Mouse (Mus musculus): Measurements from ENCODE around the gene Wwp2. TPM values are rescaled to one million over a fixed set of nuclear protein-coding genes. Genes with fewer than 3 reads are reported as not detected.

Wwp2 gene
- polyA plus RNA-seq, 1 experiment from 2014 or later: 44.8 TPM

GRCm38 (mm10) chr8:107555231-107555630, 119.1 kb downstream of the Wwp2 start:
- no peak overlapping the region for H3K9ac ChIP-seq (replicated peaks; ENCODE audit: low read length)
- ATAC-seq (ENCODE audit: low FRiP score, low TSS enrichment): no peak
- H3K36me3 ChIP-seq (ENCODE audit: insufficient read depth, low read length): peaks cover 6% of the 10 kb centered on the region; the same call in 1 of the 2 replicates
- no peak overlapping the region for H3K27ac ChIP-seq (ENCODE audit: low read length)
- no peak overlapping the region for H3K4me3 ChIP-seq (ENCODE audit: low read length)
- peaks cover 20% of the 10 kb centered on the region for H3K4me1 ChIP-seq (ENCODE audit: insufficient read depth, low read length)
- H3K27me3 ChIP-seq (ENCODE audit: insufficient read depth, low read length): no peaks in the 10 kb centered on the region
- 95% methylated on average over 10 of the region's 10 CpGs for WGBS
- H3K4me2 ChIP-seq (replicated peaks; ENCODE audit: low read depth, low read length): no peak overlapping the region
- H3K9me3 ChIP-seq (ENCODE audit: low read length): no peaks in the 10 kb centered on the region

GRCm38 (mm10) chr8:107556511-107556936, 120.4 kb downstream of the Wwp2 start:
- Histone ChIP-seq H3K4me1 (ENCODE audit: insufficient read depth, low read length) (peaks cover 29% of the 10 kb centered on the region), H3K9me3 (ENCODE audit: low read length) (no peaks in the 10 kb centered on the region), H3K36me3 (ENCODE audit: insufficient read depth, low read length) (peaks cover 6% of the 10 kb centered on the region; the same call in 1 of the 2 replicates), H3K27ac (ENCODE audit: low read length) (peak overlapping the region; percentile 75), H3K4me2 (replicated peaks; ENCODE audit: low read depth, low read length) (peak overlapping the region; percentile 12; the same call in 1 of the 2 replicates), H3K4me3 (ENCODE audit: low read length) (no peak overlapping the region), H3K9ac (replicated peaks; ENCODE audit: low read length) (no peak overlapping the region), H3K27me3 (ENCODE audit: insufficient read depth, low read length) (no peaks in the 10 kb centered on the region)
- 24% methylated on average over 12 of the region's 12 CpGs for WGBS
- peak; percentile 84 for ATAC-seq (ENCODE audit: low FRiP score, low TSS enrichment)

GRCm38 (mm10) chr8:107560820-107561536, 124.8 kb downstream of the Wwp2 start:
- peaks cover 30% of the 10 kb centered on the region for H3K4me1 ChIP-seq (ENCODE audit: insufficient read depth, low read length)
- H3K9me3 ChIP-seq (ENCODE audit: low read length): no peaks in the 10 kb centered on the region
- no peak overlapping the region for H3K27ac ChIP-seq (ENCODE audit: low read length)
- ATAC-seq (ENCODE audit: low FRiP score, low TSS enrichment): no peak
- peak overlapping the region; percentile 39 for H3K4me2 ChIP-seq (replicated peaks; ENCODE audit: low read depth, low read length)
- WGBS: 29% methylated on average over 16 of the region's 16 CpGs
- peak overlapping the region; percentile 41; the same call in 1 of the 2 replicates for H3K9ac ChIP-seq (replicated peaks; ENCODE audit: low read length)
- no peaks in the 10 kb centered on the region for H3K27me3 ChIP-seq (ENCODE audit: insufficient read depth, low read length)
- H3K36me3 ChIP-seq (ENCODE audit: insufficient read depth, low read length): no peaks in the 10 kb centered on the region
- H3K4me3 ChIP-seq (ENCODE audit: low read length): peak overlapping the region; percentile 16; the same call in 1 of the 2 replicates

DNA sequence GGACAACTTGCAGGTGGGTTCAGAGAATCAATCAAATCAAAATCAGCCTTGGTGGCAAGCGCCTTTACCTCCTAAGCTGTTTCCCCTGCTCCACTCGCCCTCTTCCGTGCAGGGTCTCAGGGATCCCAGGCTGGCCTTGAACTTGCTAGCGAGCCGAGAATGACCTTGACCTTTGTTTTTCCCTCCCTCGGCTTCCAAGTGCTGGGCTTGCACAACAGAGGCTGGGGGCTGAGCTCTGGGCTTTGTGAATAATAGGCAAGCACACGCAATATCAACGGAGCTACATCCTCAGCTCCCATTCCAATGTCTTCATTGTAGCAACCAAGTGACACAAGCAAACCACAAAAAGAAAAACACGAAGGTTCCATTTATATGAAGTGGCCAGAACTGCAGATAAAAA, 126.0 kb downstream of the Wwp2 start:
- peaks cover 19% of the 10 kb centered on the region for H3K4me1 ChIP-seq (ENCODE audit: insufficient read depth, low read length)
- H3K9me3 ChIP-seq (ENCODE audit: low read length): no peaks in the 10 kb centered on the region
- no peak overlapping the region for H3K4me3 ChIP-seq (ENCODE audit: low read length)
- H3K27me3 ChIP-seq (ENCODE audit: insufficient read depth, low read length): no peaks in the 10 kb centered on the region
- no peak overlapping the region for H3K9ac ChIP-seq (replicated peaks; ENCODE audit: low read length)
- no peak overlapping the region for H3K4me2 ChIP-seq (replicated peaks; ENCODE audit: low read depth, low read length)
- 53% methylated on average over 9 of the region's 9 CpGs for WGBS
- no peak overlapping the region for H3K27ac ChIP-seq (ENCODE audit: low read length)
- H3K36me3 ChIP-seq (ENCODE audit: insufficient read depth, low read length): no peaks in the 10 kb centered on the region
- no peak for ATAC-seq (ENCODE audit: low FRiP score, low TSS enrichment)

GRCm38 (mm10) chr8:107571046-107571445, 134.9 kb downstream of the Wwp2 start:
- Histone ChIP-seq H3K9ac (replicated peaks; ENCODE audit: low read length) (no peak overlapping the region), H3K27me3 (ENCODE audit: insufficient read depth, low read length) (no peaks in the 10 kb centered on the region), H3K4me2 (replicated peaks; ENCODE audit: low read depth, low read length) (no peak overlapping the region), H3K36me3 (ENCODE audit: insufficient read depth, low read length) (no peaks in the 10 kb centered on the region), H3K27ac (ENCODE audit: low read length) (no peak overlapping the region), H3K9me3 (ENCODE audit: low read length) (no peaks in the 10 kb centered on the region), H3K4me3 (ENCODE audit: low read length) (no peak overlapping the region), H3K4me1 (ENCODE audit: insufficient read depth, low read length) (no peaks in the 10 kb centered on the region)
- ATAC-seq (ENCODE audit: low FRiP score, low TSS enrichment): no peak
- 84% methylated on average over 2 of the region's 2 CpGs for WGBS

DNA sequence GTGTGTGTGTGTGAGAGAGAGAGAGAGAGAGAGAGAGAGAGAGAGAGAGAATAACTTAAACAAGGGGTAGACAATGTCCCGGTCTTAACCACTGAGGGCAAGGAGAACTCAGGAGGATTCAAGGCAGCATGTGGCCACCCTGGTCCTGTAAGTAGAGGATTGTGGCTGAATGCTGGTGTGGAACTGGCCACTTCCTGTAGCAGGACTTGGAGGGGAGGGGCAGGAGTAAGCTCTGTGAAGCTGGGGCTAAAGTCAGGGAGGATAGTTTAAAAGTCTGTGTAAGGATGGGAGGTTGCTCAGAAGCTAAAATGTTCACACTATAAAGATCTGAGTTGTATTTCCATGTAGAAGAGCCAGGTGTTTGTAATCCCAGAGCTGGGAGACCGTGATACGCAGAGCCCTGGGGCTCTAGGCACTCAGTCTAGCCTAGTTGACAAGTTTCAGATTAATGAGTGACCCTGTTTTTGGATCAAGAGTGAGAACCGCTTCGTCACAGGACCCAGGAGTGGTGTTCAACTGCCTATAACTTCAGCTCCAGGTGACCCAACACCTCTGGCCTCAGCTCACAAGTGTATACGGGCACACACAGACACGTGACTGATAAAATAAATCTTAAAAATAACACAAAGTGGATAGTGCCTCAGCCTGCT, 135.4 kb downstream of the Wwp2 start:
- no peak overlapping the region for H3K4me3 ChIP-seq (ENCODE audit: low read length)
- no peak overlapping the region for H3K27ac ChIP-seq (ENCODE audit: low read length)
- 48% methylated on average over 7 of the region's 7 CpGs for WGBS
- no peaks in the 10 kb centered on the region for H3K27me3 ChIP-seq (ENCODE audit: insufficient read depth, low read length)
- H3K9me3 ChIP-seq (ENCODE audit: low read length): no peaks in the 10 kb centered on the region
- H3K36me3 ChIP-seq (ENCODE audit: insufficient read depth, low read length): no peaks in the 10 kb centered on the region
- no peaks in the 10 kb centered on the region for H3K4me1 ChIP-seq (ENCODE audit: insufficient read depth, low read length)
- no peak overlapping the region for H3K9ac ChIP-seq (replicated peaks; ENCODE audit: low read length)
- peak; percentile 44; the same call in 1 of the 2 replicates for ATAC-seq (ENCODE audit: low FRiP score, low TSS enrichment)
- H3K4me2 ChIP-seq (replicated peaks; ENCODE audit: low read depth, low read length): no peak overlapping the region

DNA sequence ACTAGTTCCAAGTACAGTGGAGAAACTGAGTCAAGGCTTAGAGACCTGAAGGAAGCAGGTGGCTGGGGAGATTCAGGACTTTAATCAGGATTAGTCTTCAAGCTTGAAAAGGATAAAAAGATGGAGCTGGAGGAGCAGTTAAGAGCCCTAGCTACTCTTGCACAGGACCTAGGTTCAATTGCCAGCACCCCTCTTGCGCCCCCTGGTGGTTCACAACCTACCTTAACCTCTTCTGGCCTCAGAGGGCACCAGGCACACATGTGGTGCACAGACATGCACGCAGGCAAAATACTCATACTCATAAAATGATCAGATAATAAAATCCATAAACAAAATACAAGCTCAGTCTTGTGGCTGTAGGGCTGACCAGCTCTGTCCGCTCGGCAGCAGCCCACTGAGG, 136.3 kb downstream of the Wwp2 start:
- H3K4me2 ChIP-seq (replicated peaks; ENCODE audit: low read depth, low read length): no peak overlapping the region
- 57% methylated on average over 4 of the region's 4 CpGs for WGBS
- 0 out of 2 replicates have a peak, but pooled peaks have one; percentile 52 for ATAC-seq (ENCODE audit: low FRiP score, low TSS enrichment)
- no peaks in the 10 kb centered on the region for H3K4me1 ChIP-seq (ENCODE audit: insufficient read depth, low read length)
- no peaks in the 10 kb centered on the region for H3K36me3 ChIP-seq (ENCODE audit: insufficient read depth, low read length)
- no peak overlapping the region for H3K27ac ChIP-seq (ENCODE audit: low read length)
- no peak overlapping the region for H3K4me3 ChIP-seq (ENCODE audit: low read length)
- H3K27me3 ChIP-seq (ENCODE audit: insufficient read depth, low read length): no peaks in the 10 kb centered on the region
- H3K9ac ChIP-seq (replicated peaks; ENCODE audit: low read length): no peak overlapping the region
- no peaks in the 10 kb centered on the region for H3K9me3 ChIP-seq (ENCODE audit: low read length)

DNA sequence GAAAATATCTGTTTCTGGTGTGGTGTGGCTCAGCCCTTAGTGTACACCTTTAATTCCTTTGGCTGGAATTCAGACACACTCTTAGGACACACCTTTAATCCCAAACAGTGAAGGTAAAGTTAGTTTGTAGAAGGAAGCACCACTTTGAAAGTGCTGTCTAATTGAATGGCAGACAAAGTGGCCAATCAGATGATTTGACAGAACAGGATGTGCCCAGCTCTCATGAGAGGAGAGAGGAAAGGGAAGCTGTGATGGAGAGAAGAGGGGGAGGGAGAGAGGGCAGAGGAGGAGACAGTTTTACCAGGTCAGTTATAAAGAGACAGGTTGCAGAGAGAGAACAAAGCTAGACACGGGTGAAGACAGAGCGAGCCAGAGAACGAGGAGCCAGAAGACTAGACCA, 138.6 kb downstream of the Wwp2 start:
- Histone ChIP-seq H3K9ac (replicated peaks; ENCODE audit: low read length) (no peak overlapping the region), H3K36me3 (ENCODE audit: insufficient read depth, low read length) (peaks cover 2% of the 10 kb centered on the region; the same call in 1 of the 2 replicates), H3K27me3 (ENCODE audit: insufficient read depth, low read length) (no peaks in the 10 kb centered on the region), H3K9me3 (ENCODE audit: low read length) (no peaks in the 10 kb centered on the region), H3K4me2 (replicated peaks; ENCODE audit: low read depth, low read length) (no peak overlapping the region), H3K4me3 (ENCODE audit: low read length) (no peak overlapping the region), H3K27ac (ENCODE audit: low read length) (no peak overlapping the region), H3K4me1 (ENCODE audit: insufficient read depth, low read length) (no peaks in the 10 kb centered on the region)
- no peak for ATAC-seq (ENCODE audit: low FRiP score, low TSS enrichment)
- WGBS: 84% methylated on average over 3 of the region's 3 CpGs

DNA sequence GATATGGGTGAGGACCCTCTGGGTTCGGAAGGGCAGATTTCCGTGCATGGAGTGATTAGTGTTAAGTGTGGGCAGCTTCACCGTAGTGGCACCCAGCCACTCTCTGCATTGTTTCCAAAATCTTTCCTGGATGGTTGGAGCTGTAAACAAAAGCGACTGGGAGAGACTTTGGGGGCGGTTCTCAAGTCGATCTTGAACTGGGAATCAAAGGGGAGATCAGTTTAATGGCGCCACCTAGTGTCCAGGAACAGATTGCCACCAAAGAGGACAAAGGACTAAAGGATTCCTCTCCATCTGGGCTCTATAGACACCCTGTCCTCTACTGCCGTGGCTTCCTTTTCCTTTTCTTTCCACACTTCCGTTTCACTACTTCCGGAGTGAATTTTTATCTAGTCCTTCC, 140.5 kb downstream of the Wwp2 start:
- Histone ChIP-seq H3K4me3 (ENCODE audit: low read length) (0 out of 2 replicates have a peak overlapping the region, but pooled peaks have one; percentile 7), H3K9ac (replicated peaks; ENCODE audit: low read length) (peak overlapping the region; percentile 61), H3K9me3 (ENCODE audit: low read length) (no peaks in the 10 kb centered on the region), H3K4me1 (ENCODE audit: insufficient read depth, low read length) (no peaks in the 10 kb centered on the region), H3K27ac (ENCODE audit: low read length) (no peak overlapping the region), H3K36me3 (ENCODE audit: insufficient read depth, low read length) (peaks cover 21% of the 10 kb centered on the region), H3K27me3 (ENCODE audit: insufficient read depth, low read length) (no peaks in the 10 kb centered on the region), H3K4me2 (replicated peaks; ENCODE audit: low read depth, low read length) (peak overlapping the region; percentile 41)
- 10% methylated on average over 10 of the region's 10 CpGs for WGBS
- ATAC-seq (ENCODE audit: low FRiP score, low TSS enrichment): peak; percentile 75

DNA sequence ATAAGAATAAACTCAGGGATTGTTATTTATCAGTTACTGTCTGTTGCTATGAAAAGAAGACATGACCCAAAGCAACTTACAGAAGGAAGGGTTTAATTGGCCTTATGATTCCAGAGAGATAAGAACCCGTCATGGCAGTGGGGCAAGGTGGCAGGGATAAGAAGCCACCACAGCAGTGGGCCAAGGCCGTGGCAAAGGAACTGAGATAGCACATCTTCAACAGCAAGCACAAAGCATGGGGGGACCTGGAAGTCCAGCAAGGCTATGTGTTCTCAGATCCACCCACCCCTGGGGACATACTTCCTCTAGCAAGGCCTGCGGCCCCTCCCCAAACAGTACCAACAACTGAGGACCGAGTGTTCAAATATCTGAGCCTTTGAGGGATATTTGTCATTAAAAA, 141.5 kb downstream of the Wwp2 start:
- Histone ChIP-seq H3K9ac (replicated peaks; ENCODE audit: low read length) (no peak overlapping the region), H3K36me3 (ENCODE audit: insufficient read depth, low read length) (peaks cover 30% of the 10 kb centered on the region), H3K27me3 (ENCODE audit: insufficient read depth, low read length) (no peaks in the 10 kb centered on the region), H3K4me2 (replicated peaks; ENCODE audit: low read depth, low read length) (no peak overlapping the region), H3K27ac (ENCODE audit: low read length) (no peak overlapping the region), H3K9me3 (ENCODE audit: low read length) (no peaks in the 10 kb centered on the region), H3K4me1 (ENCODE audit: insufficient read depth, low read length) (no peaks in the 10 kb centered on the region), H3K4me3 (ENCODE audit: low read length) (no peak overlapping the region)
- ATAC-seq (ENCODE audit: low FRiP score, low TSS enrichment): no peak
- WGBS: 88% methylated on average over 4 of the region's 4 CpGs

Data from kidney, embryonic 16.5 days (tissue).